Mouse (Mus musculus) CH12.LX (cell line): ENCODE results near the gene Trub1. TPM values are rescaled to one million over a fixed set of nuclear protein-coding genes. Genes with fewer than 3 reads are reported as not detected.

Experiments used
- DNase-seq: peaks from one replicate; pipeline ENCODE4 v3.0.0-alpha.2; 2013; ENCODE audit errors: extremely low read depth
- H3K27ac ChIP-seq: 2 replicates; pipeline ENCODE4 v1.5.1; 2012; ENCODE audit warnings: low read depth, mild to moderate bottlenecking, control low read depth, moderate library complexity; ENCODE audit not compliant: insufficient read depth
- H3K27me3 ChIP-seq: replicated peaks from 2 replicates; pipeline ENCODE3; 2012; ENCODE audit warnings: inconsistent platforms
- H3K36me3 ChIP-seq, 2 experiments: replicated peaks in 1 of 2; 2 replicates each; pipeline versions ENCODE3 to v1.6.1; 2012; ENCODE audit warnings: inconsistent platforms in 1 of 2, low read length in 1 of 2, mild to moderate bottlenecking in 1 of 2, mixed read lengths in 1 of 2, moderate library complexity in 1 of 2; ENCODE audit not compliant: control insufficient read depth in 1 of 2, insufficient read depth in 1 of 2
- H3K4me1 ChIP-seq, 2 experiments: 2 replicates each; pipeline ENCODE4 v1.6.1; 2012; ENCODE audit warnings: inconsistent platforms in 1 of 2, moderate library complexity in 1 of 2; ENCODE audit not compliant: insufficient read depth in 2 of 2, control insufficient read depth in 1 of 2
- H3K4me2 ChIP-seq: 2 replicates; pipeline ENCODE4 v1.6.1; 2012; ENCODE audit warnings: low read depth, mild to moderate bottlenecking, control low read depth; ENCODE audit not compliant: poor library complexity, insufficient read depth, severe bottlenecking
- H3K4me3 ChIP-seq, 3 experiments: fragments of 150-350 bp in 1 of 3; sonication (generic) in 1 of 3; replicated peaks in 1 of 3; 2 replicates each; pipeline versions ENCODE3 to v1.5.1; 2011 to 2012; ENCODE audit warnings: low read depth in 2 of 3, low read length in 2 of 3, mild to moderate bottlenecking in 2 of 3, moderate library complexity in 2 of 3, control low read depth in 1 of 3, improper control_type of control experiment in 1 of 3, inconsistent platforms in 1 of 3, mixed read lengths in 1 of 3; ENCODE audit not compliant: poor library complexity in 1 of 3
- H3K79me2 ChIP-seq: replicated peaks from 2 replicates; pipeline ENCODE4 v1.6.1; 2012; ENCODE audit warnings: mild to moderate bottlenecking, moderate library complexity; ENCODE audit not compliant: control insufficient read depth, poor library complexity, insufficient read depth, severe bottlenecking; ENCODE audit errors: extremely low read depth
- H3K9ac ChIP-seq: 2 replicates; pipeline ENCODE4 v1.6.1; 2012; ENCODE audit warnings: low read depth, mild to moderate bottlenecking, control low read depth, moderate library complexity; ENCODE audit not compliant: insufficient read depth
- H3K9me3 ChIP-seq: replicated peaks from 2 replicates; pipeline ENCODE3; 2012; ENCODE audit warnings: low read length, inconsistent platforms, mixed read lengths
- BHLHE40 ChIP-seq: IDR thresholded peaks from 2 replicates; pipeline ENCODE4 v1.6.1; 2011; ENCODE audit warnings: mild to moderate bottlenecking, low read depth, low read length, improper control_type of control experiment
- EP300 ChIP-seq: IDR thresholded peaks from 2 replicates; pipeline ENCODE4 v1.6.1; 2011; ENCODE audit warnings: low read length, improper control_type of control experiment
- ETS1 ChIP-seq: conservative IDR thresholded peaks from 2 replicates; pipeline ENCODE4 v1.6.1; 2012; ENCODE audit warnings: low read depth, mild to moderate bottlenecking, inconsistent platforms, low read length, improper control_type of control experiment, moderate library complexity
- MXI1 ChIP-seq: IDR thresholded peaks from 2 replicates; pipeline ENCODE4 v1.6.1; 2011; ENCODE audit warnings: mild to moderate bottlenecking, low read depth, low read length, improper control_type of control experiment
- MYC ChIP-seq: IDR thresholded peaks from 2 replicates; pipeline ENCODE4 v1.6.1; 2011; ENCODE audit warnings: low read depth, mild to moderate bottlenecking, improper control_type of control experiment, low read length
- NELFE ChIP-seq: IDR thresholded peaks from 2 replicates; pipeline ENCODE4 v1.6.1; 2011; ENCODE audit warnings: low read depth, low read length, improper control_type of control experiment
- POLR2A ChIP-seq: IDR thresholded peaks from 2 replicates; pipeline ENCODE4 v1.6.1; 2011; ENCODE audit warnings: low read depth, mild to moderate bottlenecking, improper control_type of control experiment, low read length
- RCOR1 ChIP-seq: conservative IDR thresholded peaks from 2 replicates; pipeline ENCODE4 v1.6.1; 2012; ENCODE audit warnings: low read depth, mild to moderate bottlenecking, inconsistent platforms, low read length, improper control_type of control experiment
- SIN3A ChIP-seq: IDR thresholded peaks from 2 replicates; pipeline ENCODE4 v1.6.1; 2012; ENCODE audit warnings: low read length, improper control_type of control experiment, inconsistent platforms
- SMC3 ChIP-seq: IDR thresholded peaks from 2 replicates; pipeline ENCODE4 v1.6.1; 2011; ENCODE audit warnings: low read depth, low read length, improper control_type of control experiment
- TCF12 ChIP-seq: IDR thresholded peaks from 2 replicates; pipeline ENCODE4 v1.6.1; 2014; ENCODE audit warnings: low read depth, mild to moderate bottlenecking, inconsistent platforms, low read length, improper control_type of control experiment
- USF1 ChIP-seq: IDR thresholded peaks from 2 replicates; pipeline ENCODE4 v1.6.1; 2014; ENCODE audit warnings: low read depth, mild to moderate bottlenecking, inconsistent platforms, low read length, improper control_type of control experiment
- USF2 ChIP-seq: conservative IDR thresholded peaks from 2 replicates; pipeline ENCODE4 v1.6.1; 2011; ENCODE audit warnings: low read depth, low read length, improper control_type of control experiment
- dilution Hi-C: fragments of 300-500 bp; cut with MboI; formaldehyde crosslinking; loops from 2 replicates; pipeline ENCODE4 v1.14.3; 2020; ENCODE audit warnings: low sequenced_read_pairs; ENCODE audit not compliant: extremely low pct_unique_long_range_greater_than_20kb, extremely low pct_ligation_motif_present
- in situ Hi-C: fragments of 300-500 bp; cut with MboI; formaldehyde crosslinking; loops from 3 replicates; pipeline ENCODE4 v1.14.3; 2019; ENCODE audit warnings: low sequenced_read_pairs, low pct_ligation_motif_present, low pct_unique_long_range_greater_than_20kb, mixed read lengths
- polyA plus RNA-seq: library from polyadenylated mRNA; unstranded; fragments of >175 nt; gene quantifications from 2 replicates; pipeline ENCODE4 v1.2.1, GENCODE M21; 2012; ENCODE audit warnings: low read depth; ENCODE audit not compliant: insufficient read length
- total RNA-seq, 2 experiments: library from RNA; depleted of rRNA; stranded (reverse); fragments of 300-350 nt in 1 of 2; fragments of >200 nt in 1 of 2; gene quantifications; 2 replicates each; pipeline ENCODE4 v1.2.3; 2012 to 2014

The Trub1 gene
- total and polyA plus RNA-seq, 3 experiments, result 36.2 to 40.0 (median 36.4) TPM

DNA sequence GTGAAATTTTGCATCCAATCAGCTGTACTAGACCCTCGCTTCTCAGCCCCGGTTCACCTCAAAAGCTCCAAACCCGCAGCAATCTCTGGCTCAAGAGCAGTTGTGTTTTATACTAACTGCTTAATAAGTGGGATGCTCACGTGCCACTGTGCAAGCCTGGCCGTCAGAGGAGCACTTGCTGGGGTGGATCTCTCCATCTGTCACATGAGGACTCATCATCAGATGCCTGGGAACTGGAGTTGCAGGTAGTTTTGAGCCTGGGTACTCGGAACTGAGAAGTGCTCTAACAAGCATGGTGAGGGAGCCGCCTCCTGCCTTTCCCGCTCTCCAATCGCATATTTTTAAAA, 48.2 kb upstream of the Trub1 start:
- Histone ChIP-seq H3K79me2 (no peaks in the 10 kb centered on the region), H3K27ac (no peak overlapping the region), H3K4me2 (peak overlapping the region; percentile 51; the same call in 1 of the 2 replicates), H3K9me3 (no peaks in the 10 kb centered on the region), H3K36me3 (peaks cover 0 to 2% of the 10 kb centered on the region in 2 experiments), H3K27me3 (no peaks in the 10 kb centered on the region), H3K9ac (peak overlapping the region; percentile 43), H3K4me3 (peak overlapping the region in 2 of 3 experiments; percentile 23 to 53), H3K4me1 (peaks cover 0 to 11% of the 10 kb centered on the region in 2 experiments; a peak in 3 of 4 replicates)
- dilution Hi-C loops, result no loop called here
- in situ Hi-C loops, result loop anchor here (25.0 kb wide), 1 partner anchor 208 kb away; the partner anchor contains the start of gene Atrnl1
- no peak for DNase-seq
- TF ChIP-seq EP300 (no peak), MXI1 (0 out of 2 replicates have a peak, but pooled peaks have one; percentile 43), MYC (no peak), SMC3 (no peak), USF1 (no peak), ETS1 (no peak), TCF12 (peak; percentile 52; the same call in 1 of the 2 replicates), SIN3A (0 out of 2 replicates have a peak, but pooled peaks have one; percentile 15), BHLHE40 (peak; percentile 82)

DNA sequence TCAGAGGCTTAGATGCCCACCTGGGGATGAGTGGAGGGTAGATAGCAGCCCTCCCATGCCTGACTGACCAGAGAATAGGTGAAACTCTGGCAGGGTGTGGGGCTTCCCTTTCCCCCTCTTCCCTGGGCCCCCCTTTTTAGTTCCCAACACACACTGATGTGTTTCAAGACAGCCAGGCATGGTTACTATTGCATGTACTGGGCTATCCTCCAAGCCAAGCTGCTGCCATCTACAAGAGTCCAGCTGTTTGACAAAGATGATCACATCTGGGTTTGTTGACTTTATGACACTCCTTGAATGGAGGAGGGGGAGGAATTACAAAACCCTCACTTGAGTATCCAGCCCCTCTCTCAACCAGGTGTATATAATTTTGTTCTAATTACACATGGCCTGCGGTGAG, 44.8 kb upstream of the Trub1 start:
- no peaks in the 10 kb centered on the region for H3K79me2 ChIP-seq
- no peak overlapping the region for H3K9ac ChIP-seq
- in situ Hi-C loops, result loop anchor here (25.0 kb wide), 1 partner anchor 204 kb away; the partner anchor contains the start of gene Atrnl1
- dilution Hi-C loops, result no loop called here
- peaks cover 0 to 2% of the 10 kb centered on the region in 2 experiments for H3K36me3 ChIP-seq
- no peaks in the 10 kb centered on the region for H3K9me3 ChIP-seq
- H3K27ac ChIP-seq, result no peak overlapping the region
- DNase-seq, result no peak
- peaks cover 0 to 10% of the 10 kb centered on the region in 2 experiments; a peak in 3 of 4 replicates for H3K4me1 ChIP-seq
- no peaks in the 10 kb centered on the region for H3K27me3 ChIP-seq
- no peak overlapping the region for H3K4me3 ChIP-seq
- H3K4me2 ChIP-seq, result no peak overlapping the region
- TF ChIP-seq SMC3 (no peak), TCF12 (no peak), ETS1 (no peak), RCOR1 (no peak), USF2 (no peak), NELFE (no peak), POLR2A (no peak)
